Mouse (Mus musculus) erythroblast, embryonic 14.5 days (primary cell): ENCODE results near the gene Pip4k2a. TPM values are rescaled to one million over a fixed set of nuclear protein-coding genes. Genes with fewer than 3 reads are reported as not detected.
"Not testable (repeated sequence)": the region's sequence is repeated elsewhere in the genome, so short reads cannot be mapped to it uniquely, and the experiment has no call there.

Experiments
- H3K27me3 ChIP-seq: 2 replicates; pipeline ENCODE4 v1.6.1; 2012; ENCODE audit warnings: inconsistent platforms; ENCODE audit not compliant: control insufficient read depth
- H3K36me3 ChIP-seq: 2 replicates; pipeline ENCODE4 v1.6.1; 2012; ENCODE audit warnings: mild to moderate bottlenecking, inconsistent platforms; ENCODE audit not compliant: control insufficient read depth
- H3K4me1 ChIP-seq: 2 replicates; pipeline ENCODE4 v1.6.1; 2012; ENCODE audit warnings: inconsistent platforms; ENCODE audit not compliant: control insufficient read depth
- H3K4me3 ChIP-seq: replicated peaks from 2 replicates; pipeline ENCODE3; 2012; ENCODE audit warnings: moderate library complexity, mild to moderate bottlenecking, inconsistent platforms
- H3K9me3 ChIP-seq: 2 replicates; pipeline ENCODE4 v1.6.1; 2012; ENCODE audit warnings: low read length, inconsistent platforms, mixed read lengths; ENCODE audit not compliant: control insufficient read depth
- GATA1 ChIP-seq: IDR thresholded peaks from 2 replicates; pipeline ENCODE4 v1.6.1; 2012; ENCODE audit warnings: low read length, inconsistent platforms, mixed read lengths
- TAL1 ChIP-seq: IDR thresholded peaks from 3 replicates; pipeline ENCODE4 v1.6.1; 2012; ENCODE audit warnings: low read length, inconsistent platforms, mixed read lengths
- polyA plus RNA-seq: library from polyadenylated mRNA; stranded (reverse); fragments of >175 nt; gene quantifications from 2 replicates; pipeline ENCODE4 v1.2.3, GENCODE M21; 2012

Gene Pip4k2a
- polyA plus RNA-seq, 1 experiment: 3.8 TPM

GRCm38 (mm10) chr2:18903301-18904068 lies 94.4 kb downstream of the Pip4k2a start:
- peaks cover 19% of the 10 kb centered on the region for H3K4me1 ChIP-seq
- H3K36me3 ChIP-seq: peaks cover 86% of the 10 kb centered on the region
- H3K4me3 ChIP-seq: no peak overlapping the region
- H3K27me3 ChIP-seq: no peaks in the 10 kb centered on the region
- TF ChIP-seq GATA1 (no peak), TAL1 (no peak)
- H3K9me3 ChIP-seq: no peaks in the 10 kb centered on the region; the same call in none of the 2 replicates

- no peak for TF ChIP-seq TAL1
- TF ChIP-seq GATA1: no peak
- H3K4me1 ChIP-seq: peaks cover 23% of the 10 kb centered on the region
- H3K36me3 ChIP-seq: peaks cover 74% of the 10 kb centered on the region
- no peaks in the 10 kb centered on the region for H3K27me3 ChIP-seq
- H3K4me3 ChIP-seq: no peak overlapping the region
- H3K9me3 ChIP-seq: no peaks in the 10 kb centered on the region; the same call in none of the 2 replicates
These were observed 96.8 kb downstream of the Pip4k2a start for GRCm38 (mm10) chr2:18901133-18901532.

- no peak for TF ChIP-seq TAL1
- TF ChIP-seq GATA1: no peak
- Histone ChIP-seq H3K27me3 (no peaks in the 10 kb centered on the region), H3K4me1 (peaks cover 20% of the 10 kb centered on the region), H3K4me3 (no peak overlapping the region), H3K36me3 (peaks cover 72% of the 10 kb centered on the region), H3K9me3 (no peaks in the 10 kb centered on the region; the same call in none of the 2 replicates)
These were observed 97.3 kb downstream of the Pip4k2a start for GRCm38 (mm10) chr2:18900635-18901034.

GRCm38 (mm10) chr2:18897742-18898256 lies 100.1 kb downstream of the Pip4k2a start:
- peaks cover 20% of the 10 kb centered on the region for H3K4me1 ChIP-seq
- no peaks in the 10 kb centered on the region for H3K27me3 ChIP-seq
- H3K4me3 ChIP-seq: no peak overlapping the region
- no peaks in the 10 kb centered on the region; the same call in none of the 2 replicates for H3K9me3 ChIP-seq
- TF ChIP-seq GATA1: no peak
- TF ChIP-seq TAL1: no peak
- peaks cover 49% of the 10 kb centered on the region for H3K36me3 ChIP-seq

- H3K9me3 ChIP-seq: no peaks in the 10 kb centered on the region; the same call in none of the 2 replicates
- TF ChIP-seq TAL1: no peak
- TF ChIP-seq GATA1: no peak
- H3K36me3 ChIP-seq: peaks cover 37% of the 10 kb centered on the region
- peaks cover 22% of the 10 kb centered on the region for H3K4me1 ChIP-seq
- H3K4me3 ChIP-seq: no peak overlapping the region
- no peaks in the 10 kb centered on the region for H3K27me3 ChIP-seq
These were observed 101.9 kb downstream of the Pip4k2a start for GRCm38 (mm10) chr2:18896015-18896414.

- H3K27me3 ChIP-seq, H3K4me3 ChIP-seq, H3K9me3 ChIP-seq: not testable (repeated sequence)
- Histone ChIP-seq H3K36me3 (peaks cover 30% of the 10 kb centered on the region), H3K4me1 (peaks cover 16% of the 10 kb centered on the region)
These were observed 104.6 kb downstream of the Pip4k2a start for GRCm38 (mm10) chr2:18893336-18893735.

GRCm38 (mm10) chr2:18891991-18892537 lies 105.9 kb downstream of the Pip4k2a start:
- peaks cover 5% of the 10 kb centered on the region for H3K4me1 ChIP-seq
- no peaks in the 10 kb centered on the region for H3K9me3 ChIP-seq
- H3K27me3 ChIP-seq: no peaks in the 10 kb centered on the region
- no peak overlapping the region for H3K4me3 ChIP-seq
- TF ChIP-seq TAL1: no peak
- no peak for TF ChIP-seq GATA1
- H3K36me3 ChIP-seq: peaks cover 38% of the 10 kb centered on the region

- no peak for TF ChIP-seq GATA1
- H3K36me3 ChIP-seq: peaks cover 40% of the 10 kb centered on the region
- H3K27me3 ChIP-seq: no peaks in the 10 kb centered on the region
- H3K4me1 ChIP-seq: peaks cover 2% of the 10 kb centered on the region; the same call in 1 of the 2 replicates
- no peaks in the 10 kb centered on the region for H3K9me3 ChIP-seq
- H3K4me3 ChIP-seq: no peak overlapping the region
These were observed 107.5 kb downstream of the Pip4k2a start for GRCm38 (mm10) chr2:18890227-18891001.

- H3K27me3 ChIP-seq: no peaks in the 10 kb centered on the region
- no peaks in the 10 kb centered on the region for H3K4me1 ChIP-seq
- H3K36me3 ChIP-seq: peaks cover 30% of the 10 kb centered on the region
- TF ChIP-seq GATA1 (no peak), TAL1 (no peak)
- H3K4me3 ChIP-seq: no peak overlapping the region
- no peaks in the 10 kb centered on the region for H3K9me3 ChIP-seq
These were observed 113.6 kb downstream of the Pip4k2a start for GRCm38 (mm10) chr2:18884277-18884676.
